Mouse (Mus musculus) limb, embryonic 12.5 days (tissue): ENCODE data around the gene Osr1. TPM values are rescaled to one million over a fixed set of nuclear protein-coding genes. Genes with fewer than 3 reads are reported as not detected.

ENCODE experiments used
- ATAC-seq: fragments of 200-750 bp; cut with Nextera tagmentation; 2 replicates; pipeline ENCODE4 v1.8.0; 2017; ENCODE audit warnings: low read depth, moderate TSS enrichment; ENCODE audit not compliant: insufficient number of reproducible peaks, insufficient read depth, low FRiP score, low TSS enrichment
- H3K27ac ChIP-seq: fragments of 300-500 bp; sonication (generic); 2 replicates; pipeline ENCODE4 v1.5.1; 2016; ENCODE audit warnings: mild to moderate bottlenecking, moderate library complexity
- H3K27me3 ChIP-seq: fragments of 300-500 bp; sonication (generic); 2 replicates; pipeline ENCODE4 v1.6.1; 2016; ENCODE audit warnings: mild to moderate bottlenecking, moderate library complexity
- H3K36me3 ChIP-seq: fragments of 300-500 bp; sonication (generic); 2 replicates; pipeline ENCODE4 v1.6.1; 2016; ENCODE audit warnings: mild to moderate bottlenecking, moderate library complexity
- H3K4me1 ChIP-seq: fragments of 300-500 bp; sonication (generic); replicated peaks from 2 replicates; pipeline ENCODE4 v1.6.1; 2016
- H3K4me2 ChIP-seq: fragments of 300-500 bp; sonication (generic); 2 replicates; pipeline ENCODE4 v1.6.1; 2016; ENCODE audit warnings: mild to moderate bottlenecking, moderate library complexity
- H3K4me3 ChIP-seq: fragments of 300-500 bp; sonication (generic); replicated peaks from 2 replicates; pipeline ENCODE4 v1.5.1; 2016; ENCODE audit warnings: mild to moderate bottlenecking
- H3K9ac ChIP-seq: fragments of 300-500 bp; sonication (generic); replicated peaks from 2 replicates; pipeline ENCODE4 v1.6.1; 2016; ENCODE audit warnings: mild to moderate bottlenecking, moderate library complexity
- H3K9me3 ChIP-seq: fragments of 300-500 bp; sonication (generic); 2 replicates; pipeline ENCODE4 v1.6.1; 2016; ENCODE audit warnings: mild to moderate bottlenecking, moderate library complexity
- WGBS: fragments of 180-500 bp; shearing (Covaris S2); methylation state at CpG from one replicate; pipeline ENCODE4 v1.1.7; 2016; 5-methylcytosine and 5-hydroxymethylcytosine counted together
- polyA plus RNA-seq: library from polyadenylated mRNA; unstranded; fragments of >200 nt; fragmentation: Nextera tagmentation; extraction: Ambion mirVana; gene quantifications from 2 replicates; pipeline ENCODE4 v1.2.1, GENCODE M21; 2016

The Osr1 gene
- polyA plus RNA-seq, 1 experiment from 2014 or later = 47.8 TPM

DNA sequence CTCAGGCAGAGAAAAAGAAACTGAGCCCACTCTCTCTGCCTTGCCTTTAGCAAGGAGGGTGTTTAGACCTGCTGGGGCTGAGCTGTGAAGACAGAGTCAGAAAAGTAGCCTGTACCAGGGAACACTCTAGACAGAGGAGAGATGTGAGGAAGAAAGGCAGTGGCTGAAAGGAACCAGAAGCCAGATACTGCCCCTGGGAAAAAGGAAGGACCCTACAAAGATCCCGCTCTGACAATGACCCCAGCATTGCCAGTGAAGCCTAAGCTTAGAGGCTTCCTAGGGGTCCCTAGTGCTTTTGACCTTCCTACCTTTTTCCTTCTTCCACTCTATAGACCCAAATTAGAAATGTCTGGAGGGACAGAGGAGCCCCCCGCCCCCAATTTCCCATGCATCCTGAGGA, 7.7 kb downstream of the Osr1 start:
- peaks cover 65% of the 10 kb centered on the region for H3K4me1 ChIP-seq
- peaks cover 99% of the 10 kb centered on the region for H3K27me3 ChIP-seq
- H3K4me2 ChIP-seq = peak overlapping the region; percentile 76
- H3K9ac ChIP-seq = peak overlapping the region; percentile 85
- H3K27ac ChIP-seq = peak overlapping the region; percentile 62; the same call in 1 of the 2 replicates
- no peak for ATAC-seq
- WGBS = 37% methylated on average over 2 of the region's 2 CpGs
- peaks cover 4% of the 10 kb centered on the region; the same call in 1 of the 2 replicates for H3K36me3 ChIP-seq
- no peaks in the 10 kb centered on the region for H3K9me3 ChIP-seq
- peak overlapping the region; percentile 61 for H3K4me3 ChIP-seq

DNA sequence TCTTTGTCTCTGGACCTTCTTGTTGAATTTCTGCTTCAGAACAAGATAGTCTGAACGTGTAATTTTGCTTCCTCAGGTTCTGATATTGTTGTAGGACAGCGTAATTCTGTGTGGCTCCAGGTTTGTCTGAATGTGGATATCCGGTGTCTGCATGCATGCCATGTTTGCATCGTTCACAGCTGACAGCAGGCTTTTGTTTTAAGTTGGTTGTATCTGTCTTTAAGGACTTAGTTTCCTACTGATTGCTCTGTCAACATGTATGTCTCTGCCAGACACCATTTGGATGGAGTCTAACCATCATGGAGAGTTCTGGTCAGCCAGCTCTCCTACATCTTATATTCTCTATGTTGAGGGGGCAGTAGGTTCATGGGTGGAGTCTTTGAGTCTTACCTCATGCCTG, 8.7 kb downstream of the Osr1 start:
- H3K4me2 ChIP-seq = peak overlapping the region; percentile 76
- H3K4me3 ChIP-seq = peak overlapping the region; percentile 61
- peaks cover 63% of the 10 kb centered on the region for H3K4me1 ChIP-seq
- H3K27ac ChIP-seq = 0 out of 2 replicates have a peak overlapping the region, but pooled peaks have one; percentile 17
- no peak for ATAC-seq
- H3K9ac ChIP-seq = peak overlapping the region; percentile 85; the same call in 1 of the 2 replicates
- H3K36me3 ChIP-seq = peaks cover 4% of the 10 kb centered on the region; the same call in 1 of the 2 replicates
- H3K27me3 ChIP-seq = peaks cover 99% of the 10 kb centered on the region
- 32% methylated on average over 4 of the region's 4 CpGs for WGBS
- no peaks in the 10 kb centered on the region for H3K9me3 ChIP-seq

DNA sequence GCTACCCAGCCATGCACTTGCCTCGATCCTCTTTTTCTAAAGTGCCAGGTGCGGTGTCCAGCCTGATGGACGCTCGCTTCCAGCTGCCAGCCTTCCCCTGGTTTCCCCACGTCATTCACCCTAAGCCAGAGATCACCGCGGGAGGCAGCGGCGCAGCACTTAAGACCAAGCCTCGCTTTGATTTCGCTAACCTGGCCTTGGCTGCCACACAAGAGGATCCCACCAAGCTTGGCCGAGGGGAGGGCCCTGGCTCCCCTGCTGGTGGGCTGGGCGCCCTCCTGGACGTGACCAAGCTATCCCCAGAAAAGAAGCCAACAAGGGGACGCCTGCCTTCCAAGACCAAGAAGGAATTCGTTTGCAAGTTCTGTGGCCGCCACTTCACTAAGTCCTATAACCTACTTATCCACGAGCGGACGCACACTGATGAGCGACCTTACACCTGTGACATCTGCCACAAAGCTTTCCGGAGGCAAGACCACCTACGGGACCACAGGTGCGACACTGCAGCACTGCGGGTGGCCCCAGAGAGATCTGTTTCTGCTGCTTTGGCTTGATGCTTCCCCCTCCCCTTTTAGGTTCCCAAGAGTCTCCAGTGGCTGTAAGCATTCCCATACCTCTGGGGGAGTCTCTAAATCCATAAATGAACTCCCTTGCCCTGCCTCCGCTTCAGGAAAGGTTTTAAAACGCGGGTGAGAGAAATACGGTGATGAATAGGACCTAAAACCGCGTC, 9.6 kb downstream of the Osr1 start:
- Histone ChIP-seq H3K36me3 (peaks cover 4% of the 10 kb centered on the region; the same call in 1 of the 2 replicates), H3K4me2 (peak overlapping the region; percentile 76), H3K4me1 (peaks cover 65% of the 10 kb centered on the region), H3K4me3 (peak overlapping the region; percentile 61), H3K9ac (peak overlapping the region; percentile 51), H3K27me3 (peaks cover 99% of the 10 kb centered on the region), H3K9me3 (no peaks in the 10 kb centered on the region), H3K27ac (0 out of 2 replicates have a peak overlapping the region, but pooled peaks have one; percentile 17)
- no peak for ATAC-seq
- WGBS = 3% methylated on average over 31 of the region's 31 CpGs

DNA sequence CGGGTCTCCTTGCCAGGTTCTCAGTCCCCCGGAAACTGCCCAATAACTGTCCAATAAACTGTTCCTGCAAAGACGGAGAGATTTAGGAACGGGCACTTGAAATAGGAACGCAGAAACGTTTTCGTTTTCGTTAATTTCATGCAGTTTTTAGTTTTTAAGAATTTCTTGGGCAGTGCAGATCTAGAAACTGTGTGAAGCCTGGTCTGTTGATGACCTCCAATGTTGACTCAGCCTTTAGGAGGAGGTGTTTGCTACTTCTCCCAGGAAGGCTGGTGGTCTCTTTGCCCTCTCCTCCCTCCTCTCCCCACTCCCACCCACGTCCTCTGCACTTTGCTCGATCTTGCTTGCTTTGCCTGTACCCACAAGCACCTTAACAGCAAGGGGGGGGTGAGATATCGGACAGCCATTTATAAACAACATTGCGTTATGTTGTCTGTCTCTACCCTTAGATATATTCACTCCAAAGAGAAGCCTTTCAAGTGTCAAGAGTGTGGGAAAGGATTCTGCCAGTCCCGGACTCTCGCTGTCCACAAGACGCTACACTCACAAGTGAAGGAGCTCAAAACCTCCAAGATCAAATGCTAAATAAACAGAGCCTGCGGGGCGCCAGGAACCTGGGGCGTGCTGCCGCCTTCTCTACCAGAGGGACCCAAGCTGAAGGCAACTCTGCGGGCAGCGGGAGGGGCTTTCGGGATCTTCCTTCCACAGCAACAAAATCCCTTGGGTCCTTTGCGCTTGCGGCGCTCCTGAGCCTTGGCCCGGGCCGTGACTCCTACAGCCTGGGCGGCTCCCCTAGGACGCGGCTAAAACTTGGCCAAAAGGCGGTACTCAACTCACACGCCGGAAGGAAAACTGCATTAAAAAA, 10.4 kb downstream of the Osr1 start:
- Histone ChIP-seq H3K4me3 (peak overlapping the region; percentile 61), H3K36me3 (peaks cover 4% of the 10 kb centered on the region; the same call in 1 of the 2 replicates), H3K9me3 (no peaks in the 10 kb centered on the region), H3K9ac (peak overlapping the region; percentile 51), H3K4me1 (peaks cover 70% of the 10 kb centered on the region), H3K27me3 (peaks cover 93% of the 10 kb centered on the region), H3K4me2 (peak overlapping the region; percentile 76), H3K27ac (no peak overlapping the region)
- WGBS = 3% methylated on average over 33 of the region's 33 CpGs
- ATAC-seq = no peak

DNA sequence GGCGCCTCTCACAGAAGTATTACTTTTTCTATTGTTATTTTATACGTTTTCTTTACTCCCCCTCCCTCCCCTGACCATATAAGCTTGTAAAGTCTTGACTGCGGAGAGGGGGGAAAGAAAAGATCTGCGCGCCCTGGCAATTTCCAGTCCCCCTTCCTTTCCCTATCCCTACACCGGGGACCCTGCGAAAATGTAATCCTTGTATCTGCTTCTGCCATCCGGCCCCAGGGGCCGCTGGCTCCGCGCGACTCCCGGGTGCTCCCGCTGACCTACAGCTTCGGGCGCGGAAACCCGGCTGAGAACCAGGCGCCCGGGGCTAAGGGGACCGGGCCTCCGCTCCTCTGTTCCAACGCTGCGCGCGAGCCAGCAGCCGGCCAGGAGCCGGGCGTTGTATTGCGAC, 11.1 kb downstream of the Osr1 start:
- Histone ChIP-seq H3K27ac (no peak overlapping the region), H3K9me3 (no peaks in the 10 kb centered on the region), H3K9ac (peak overlapping the region; percentile 51; the same call in 1 of the 2 replicates), H3K4me2 (peak overlapping the region; percentile 76), H3K36me3 (peaks cover 4% of the 10 kb centered on the region; the same call in 1 of the 2 replicates), H3K27me3 (peaks cover 85% of the 10 kb centered on the region), H3K4me1 (peaks cover 71% of the 10 kb centered on the region), H3K4me3 (peak overlapping the region; percentile 61)
- WGBS = 1% methylated on average over 30 of the region's 30 CpGs
- no peak for ATAC-seq

DNA sequence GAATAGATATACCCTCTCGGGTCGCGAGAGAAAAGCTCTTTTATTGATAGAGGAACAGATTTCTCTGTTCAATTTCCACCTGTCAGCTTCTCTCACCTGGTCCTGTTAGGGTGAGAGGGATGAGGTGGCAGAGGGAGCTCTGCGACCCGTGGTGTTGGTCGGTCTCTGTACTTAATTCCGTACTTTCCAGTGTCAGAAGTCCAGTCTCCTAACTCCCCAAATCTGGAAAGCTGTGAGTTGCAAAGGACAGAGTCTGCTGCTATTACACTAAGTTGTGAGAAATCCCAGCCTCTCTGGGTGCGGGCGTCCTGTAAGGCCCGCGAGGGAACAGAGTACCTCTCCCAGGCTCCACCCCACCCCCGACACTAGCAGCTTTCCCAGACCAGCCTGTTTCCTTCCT, 11.6 kb downstream of the Osr1 start:
- Histone ChIP-seq H3K27ac (no peak overlapping the region), H3K9ac (no peak overlapping the region), H3K9me3 (no peaks in the 10 kb centered on the region), H3K4me1 (peaks cover 66% of the 10 kb centered on the region), H3K4me3 (peak overlapping the region; percentile 61; the same call in 1 of the 2 replicates), H3K27me3 (peaks cover 80% of the 10 kb centered on the region), H3K4me2 (peak overlapping the region; percentile 76), H3K36me3 (peaks cover 4% of the 10 kb centered on the region; the same call in 1 of the 2 replicates)
- WGBS = 10% methylated on average over 12 of the region's 12 CpGs
- no peak for ATAC-seq

DNA sequence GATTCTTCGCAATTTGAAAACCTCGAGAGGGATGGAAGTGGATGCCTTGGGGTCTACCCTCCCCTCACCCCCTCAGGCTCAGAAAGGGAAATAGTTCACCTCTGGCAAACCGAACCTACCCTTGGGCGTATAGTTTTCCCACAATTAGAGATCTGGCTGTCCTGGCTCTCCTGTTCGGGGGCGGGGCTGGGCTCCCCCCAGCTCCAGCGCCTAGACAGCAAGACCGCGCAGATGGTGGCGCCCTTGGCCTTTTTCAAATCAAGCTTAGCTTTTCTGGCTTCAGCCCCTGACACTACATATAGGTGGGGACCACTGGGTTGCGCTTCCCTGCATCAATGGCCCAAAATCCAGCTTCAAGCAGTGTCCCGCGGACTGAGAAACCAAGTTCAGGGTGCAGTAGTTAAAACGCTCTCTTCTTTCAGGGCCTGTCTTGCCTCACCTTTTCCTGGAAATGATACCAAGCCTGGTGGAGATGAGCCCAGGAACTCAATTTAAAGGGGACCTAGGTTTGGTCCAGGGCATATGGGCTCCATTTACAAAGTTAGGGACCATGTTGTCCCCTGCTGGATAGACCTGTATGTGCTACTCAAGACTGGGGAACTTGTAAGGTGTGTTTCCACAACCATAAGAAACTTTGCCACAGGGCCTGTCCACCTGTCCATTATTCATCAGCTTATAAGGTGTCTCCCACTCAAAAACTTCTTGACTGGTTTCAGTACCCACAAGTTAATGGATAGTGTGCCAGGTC, 12.5 kb downstream of the Osr1 start:
- no peaks in the 10 kb centered on the region for H3K9me3 ChIP-seq
- no peak overlapping the region for H3K27ac ChIP-seq
- peaks cover 71% of the 10 kb centered on the region for H3K27me3 ChIP-seq
- H3K4me2 ChIP-seq = no peak overlapping the region
- 19% methylated on average over 14 of the region's 14 CpGs for WGBS
- H3K4me1 ChIP-seq = peaks cover 57% of the 10 kb centered on the region
- H3K9ac ChIP-seq = no peak overlapping the region
- ATAC-seq = no peak
- no peak overlapping the region for H3K4me3 ChIP-seq
- peaks cover 4% of the 10 kb centered on the region; the same call in 1 of the 2 replicates for H3K36me3 ChIP-seq

DNA sequence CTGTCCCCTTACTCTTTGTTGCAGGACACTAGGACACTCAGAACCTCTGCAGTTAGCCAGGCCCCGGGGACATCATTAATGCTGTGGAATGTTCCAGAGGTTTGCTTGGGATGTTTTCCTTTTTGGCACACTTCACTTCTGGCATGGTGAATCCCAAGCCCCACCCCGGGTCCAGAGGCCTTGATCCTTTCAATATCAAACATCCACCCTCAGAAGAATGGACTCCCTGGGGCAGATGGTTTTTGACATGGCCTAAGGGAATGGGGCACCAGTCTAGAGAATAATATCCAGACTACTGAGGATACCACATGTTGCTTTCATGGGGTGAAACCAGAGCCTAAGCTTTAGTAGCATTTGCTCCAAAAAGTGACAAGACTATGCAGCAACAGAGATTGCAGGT, 13.5 kb downstream of the Osr1 start:
- Histone ChIP-seq H3K9me3 (no peaks in the 10 kb centered on the region), H3K27me3 (peaks cover 62% of the 10 kb centered on the region), H3K4me1 (peaks cover 54% of the 10 kb centered on the region), H3K9ac (no peak overlapping the region), H3K27ac (no peak overlapping the region), H3K36me3 (peaks cover 4% of the 10 kb centered on the region; the same call in 1 of the 2 replicates), H3K4me2 (no peak overlapping the region), H3K4me3 (no peak overlapping the region)
- 16% methylated on average over 2 of the region's 2 CpGs for WGBS
- no peak for ATAC-seq

DNA sequence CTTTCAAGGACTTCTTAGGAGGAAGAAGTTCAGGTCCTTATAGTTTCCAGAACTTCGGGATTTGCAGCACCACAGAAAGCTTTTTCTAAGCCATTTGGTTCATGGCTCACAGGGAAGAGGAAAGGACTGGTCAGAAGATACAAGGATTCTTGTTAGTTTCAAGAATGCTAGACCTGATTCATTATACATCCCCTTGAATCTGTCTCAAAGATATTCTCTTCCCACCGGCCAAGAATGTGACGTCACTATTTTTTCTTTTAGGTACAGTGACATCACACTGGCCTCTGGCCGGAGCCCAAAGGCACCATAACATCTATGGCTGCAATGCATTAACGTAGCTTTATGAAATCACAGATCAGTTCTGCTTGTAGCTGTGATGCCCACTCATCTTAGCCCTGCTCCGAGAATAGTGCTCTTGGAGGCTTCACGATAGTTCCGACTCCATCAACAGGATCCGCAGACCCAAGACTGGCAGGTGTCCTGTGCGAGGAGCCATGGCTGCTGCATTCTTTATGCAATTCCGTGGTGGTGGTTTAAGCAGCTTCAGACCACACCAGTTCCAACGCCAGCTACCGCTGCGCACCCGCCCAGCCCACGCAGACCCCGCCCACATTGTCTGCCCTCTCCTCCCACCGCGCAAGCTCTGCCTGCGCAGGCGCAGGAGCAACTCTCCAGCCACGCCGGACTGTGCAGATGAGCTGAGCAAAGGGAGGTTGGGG, 14.6 kb downstream of the Osr1 start:
- WGBS = 1% methylated on average over 23 of the region's 23 CpGs
- ATAC-seq = peak; percentile 88
- H3K9ac ChIP-seq = peak overlapping the region; percentile 58
- H3K4me1 ChIP-seq = peaks cover 43% of the 10 kb centered on the region
- peak overlapping the region; percentile 70 for H3K4me2 ChIP-seq
- H3K27me3 ChIP-seq = peaks cover 50% of the 10 kb centered on the region
- H3K4me3 ChIP-seq = peak overlapping the region; percentile 39
- H3K36me3 ChIP-seq = 0 out of 2 replicates have a peak, but pooled peaks cover 1% of the 10 kb centered on the region
- H3K27ac ChIP-seq = no peak overlapping the region; the same call in 1 of the 2 replicates
- H3K9me3 ChIP-seq = no peaks in the 10 kb centered on the region

DNA sequence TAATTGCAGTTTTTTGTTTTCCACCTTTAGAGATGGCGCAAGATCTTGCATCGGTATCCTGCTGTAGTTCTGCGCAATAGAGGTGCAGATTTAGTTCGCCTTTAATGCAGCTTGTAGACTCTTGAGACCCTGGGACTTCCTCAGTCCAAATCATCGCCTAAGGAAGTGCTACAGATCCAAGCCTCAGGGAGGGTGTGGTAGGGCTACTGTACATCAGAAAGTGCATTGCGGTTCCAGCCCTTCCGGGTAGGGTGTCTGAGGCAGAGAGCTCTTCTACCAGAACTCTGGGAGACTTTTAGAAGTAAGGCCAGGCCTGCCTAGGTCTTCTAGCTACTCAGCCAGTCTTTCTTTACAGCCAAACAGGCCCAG, 15.2 kb downstream of the Osr1 start:
- Histone ChIP-seq H3K9me3 (no peaks in the 10 kb centered on the region), H3K27me3 (peaks cover 45% of the 10 kb centered on the region), H3K4me3 (peak overlapping the region; percentile 39), H3K4me1 (peaks cover 37% of the 10 kb centered on the region), H3K36me3 (no peaks in the 10 kb centered on the region), H3K4me2 (peak overlapping the region; percentile 70), H3K27ac (no peak overlapping the region), H3K9ac (peak overlapping the region; percentile 58)
- 5% methylated on average over 7 of the region's 7 CpGs for WGBS
- peak; percentile 17; the same call in 1 of the 2 replicates for ATAC-seq
